Mouse (Mus musculus): ENCODE measurements at regions not wholly inside any gene's neighbourhood (a gene's known extent, or its start where the extent isn't known, plus 50 kb on each side); places are given as distances from the start of the nearest gene placed in this dataset.

GRCm38 (mm10) chr14:71895468-71895867 lies 596.2 kb downstream of the Gm9195 start:
- DNase-seq (ENCODE audit: low read depth) = no peak

DNA sequence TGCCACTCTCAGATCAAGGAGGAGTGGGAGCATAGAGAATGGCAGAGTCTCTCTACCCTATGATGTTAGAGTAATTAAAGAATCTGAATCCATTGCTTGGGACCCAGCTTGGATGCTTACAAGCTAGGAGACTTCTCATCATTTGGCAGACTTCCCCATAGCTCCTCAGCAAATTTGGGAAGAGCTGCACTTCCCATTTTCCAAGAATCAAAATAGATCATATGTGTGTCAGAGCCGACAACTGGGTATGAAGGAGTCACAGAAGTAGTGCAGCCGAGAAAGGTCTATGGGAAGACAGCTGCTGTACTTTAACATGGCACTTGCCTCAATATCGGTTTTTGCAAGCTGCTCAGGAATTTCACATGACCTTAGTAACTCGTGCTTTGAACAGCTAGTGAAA lies 596.8 kb downstream of the Gm9195 start:
- DNase-seq (ENCODE audit: low read depth) = no peak

GRCm38 (mm10) chr14:71893361-71893760 lies 598.3 kb downstream of the Gm9195 start:
- DNase-seq (ENCODE audit: low read depth) = no peak

DNA sequence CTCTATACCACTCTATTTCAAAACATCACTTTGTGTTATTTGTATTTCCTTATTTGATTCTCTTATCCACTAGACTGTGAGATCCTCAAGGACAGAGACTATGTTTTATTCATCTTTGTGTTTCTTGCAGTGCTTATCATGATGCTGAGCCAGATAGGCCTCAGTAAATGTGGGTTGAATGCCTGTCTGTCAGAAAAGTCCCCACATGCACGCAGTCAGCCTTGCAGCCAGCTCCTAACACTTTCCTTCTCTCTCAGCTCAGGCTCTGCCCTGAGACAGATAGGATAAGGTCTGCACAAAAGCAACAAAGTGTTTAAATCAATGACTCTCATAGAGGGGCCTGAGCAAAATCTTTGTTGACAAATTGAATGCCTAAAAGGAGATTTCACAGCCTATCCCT lies 600.0 kb downstream of the Gm9195 start:
- DNase-seq (ENCODE audit: low read depth) = no peak

DNA sequence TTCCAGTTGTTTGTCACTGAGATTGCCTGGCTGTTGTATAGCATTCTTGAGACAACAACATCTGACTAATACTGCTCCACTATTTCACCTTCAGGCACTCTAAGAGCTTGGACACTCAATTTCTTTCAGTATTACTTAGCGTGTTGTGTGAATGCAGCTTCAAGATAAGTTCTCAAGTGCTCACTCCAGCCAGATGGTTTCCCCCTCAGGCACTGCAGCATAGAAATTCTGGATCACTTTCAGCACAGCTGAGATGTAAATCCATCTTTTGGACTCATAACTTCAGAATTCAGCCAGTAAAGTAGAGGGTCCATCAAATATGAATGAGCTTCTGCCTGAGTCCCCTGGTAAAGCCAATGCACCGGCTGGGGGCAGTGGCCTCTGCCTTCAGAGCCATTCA lies 608.8 kb downstream of the Gm9195 start:
- no peak for DNase-seq (ENCODE audit: low read depth)

DNA sequence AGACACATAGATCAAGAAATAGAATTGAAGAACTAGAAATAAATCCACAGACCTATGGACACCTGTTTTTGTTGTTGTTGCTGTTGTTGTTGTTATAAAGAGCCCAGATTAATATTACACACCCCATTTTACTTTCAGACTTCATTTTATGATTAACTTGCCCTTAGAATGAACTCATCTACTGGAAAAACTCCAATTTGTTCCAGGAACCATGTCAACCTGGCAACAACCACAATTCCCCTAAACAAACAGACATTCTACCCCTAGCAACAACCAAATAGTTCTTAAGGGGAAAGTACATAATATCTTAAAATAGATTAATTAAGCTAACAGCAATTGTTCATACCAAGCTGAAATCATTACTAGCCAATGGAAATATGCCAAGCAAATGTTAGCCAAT lies 646.1 kb downstream of the Gm9195 start:
- DNase-seq (ENCODE audit: low read depth) = no peak

DNA sequence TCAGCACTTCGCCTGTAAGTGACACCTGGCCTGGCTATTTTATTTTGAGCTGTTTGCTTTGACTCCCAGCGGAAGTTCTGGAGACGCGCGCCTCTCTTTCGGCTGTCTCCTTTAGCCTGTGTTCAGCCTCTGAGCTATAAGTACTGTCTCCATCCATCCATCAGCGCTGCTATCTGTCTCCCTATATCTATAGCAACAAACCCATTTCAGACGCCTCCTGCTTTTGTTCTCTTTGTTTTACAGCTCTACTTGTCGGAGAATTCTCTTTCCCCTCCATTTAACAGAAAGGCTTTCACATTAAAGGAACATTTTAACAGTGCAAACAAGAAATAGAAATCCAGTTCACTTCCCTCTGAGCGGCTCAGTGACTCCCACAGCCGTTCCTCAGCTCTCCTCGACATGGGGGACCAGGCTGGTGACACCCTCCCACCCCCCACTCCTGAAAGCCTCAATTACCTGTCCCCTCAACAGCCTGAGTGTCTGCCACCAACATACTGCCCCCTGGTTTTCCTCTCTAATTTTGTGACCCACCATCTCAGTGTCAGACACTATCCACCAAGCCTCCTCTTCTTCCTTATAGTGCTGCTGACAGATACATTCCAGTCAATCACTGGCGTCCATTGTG lies 682.7 kb downstream of the Gm9195 start:
- no peak for DNase-seq (ENCODE audit: low read depth)

- DNase-seq (ENCODE audit: low read depth) = no peak
Observed at GRCm38 (mm10) chr14:71805624-71806023, 686.0 kb downstream of the Gm9195 start.

GRCm38 (mm10) chr14:71799861-71800260 lies 691.8 kb downstream of the Gm9195 start:
- no peak for DNase-seq (ENCODE audit: low read depth)

DNA sequence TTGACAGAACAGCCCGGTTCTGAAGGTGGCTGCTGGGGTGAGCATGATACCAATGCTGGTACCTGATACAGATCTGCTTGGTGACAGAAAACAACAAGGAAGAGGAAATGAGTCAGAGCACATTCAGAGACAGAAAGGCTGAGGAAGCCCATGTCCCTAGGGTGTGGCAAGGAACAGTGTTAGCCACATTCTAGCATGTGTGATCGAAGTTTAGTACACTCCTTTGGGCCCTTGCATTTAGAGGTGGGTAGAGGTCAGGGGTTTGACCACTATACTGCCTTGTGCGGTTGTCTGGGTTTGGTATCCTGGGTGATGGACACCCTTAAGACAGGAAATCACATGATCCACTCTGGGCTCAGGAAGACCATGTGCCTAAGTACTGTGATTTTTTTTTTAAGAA lies 695.9 kb downstream of the Gm9195 start:
- no peak for DNase-seq (ENCODE audit: low read depth)

GRCm38 (mm10) chr14:71776990-71777525 lies 714.6 kb downstream of the Gm9195 start:
- DNase-seq (ENCODE audit: low read depth) = no peak

DNA sequence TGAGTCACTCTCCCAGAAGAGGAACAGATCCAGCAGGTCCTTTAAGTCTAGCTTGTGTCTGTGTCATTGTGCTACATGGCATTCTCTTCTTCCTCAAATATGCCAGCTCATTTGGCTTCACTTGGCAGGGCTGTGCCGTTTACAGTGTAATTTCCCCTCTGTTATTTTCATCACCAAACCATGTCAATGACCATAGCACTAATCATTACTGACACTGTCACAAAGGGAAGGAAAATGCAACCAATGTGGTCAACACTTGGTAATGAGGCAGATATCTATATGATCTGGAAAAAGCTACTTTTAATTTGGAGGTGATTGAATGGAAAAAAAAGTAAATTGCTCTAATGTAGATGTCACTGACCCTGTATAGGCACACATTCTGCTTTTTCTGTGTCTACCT lies 724.8 kb downstream of the Gm9195 start:
- DNase-seq (ENCODE audit: low read depth) = no peak

GRCm38 (mm10) chr14:71728542-71728941 lies 763.1 kb downstream of the Gm9195 start:
- no peak for DNase-seq (ENCODE audit: low read depth)

DNA sequence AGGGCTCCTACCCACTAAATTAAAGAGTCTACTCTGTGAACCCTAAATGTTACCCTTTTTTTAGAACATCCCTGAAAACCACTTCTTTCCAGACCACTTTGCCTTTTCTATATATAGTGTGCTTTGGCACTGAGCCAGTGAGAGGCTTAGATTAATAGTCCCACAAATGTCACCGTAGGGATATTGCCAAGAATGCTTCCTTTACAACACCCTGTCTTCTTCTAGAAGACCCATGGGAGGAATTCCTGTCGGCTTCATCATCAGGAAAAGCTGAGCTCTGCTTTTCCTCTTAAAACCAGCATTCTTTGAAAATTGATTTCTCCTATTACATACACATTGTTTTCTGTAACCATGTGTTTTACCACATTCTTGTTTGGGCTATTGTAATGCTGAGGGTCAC lies 768.1 kb downstream of the Gm9195 start:
- no peak for DNase-seq (ENCODE audit: low read depth)

- no peak for DNase-seq (ENCODE audit: low read depth)
Observed at GRCm38 (mm10) chr14:71709528-71710289, 781.9 kb downstream of the Gm9195 start.

GRCm38 (mm10) chr14:71692752-71693437 lies 798.7 kb downstream of the Gm9195 start:
- DNase-seq (ENCODE audit: low read depth) = no peak

DNA sequence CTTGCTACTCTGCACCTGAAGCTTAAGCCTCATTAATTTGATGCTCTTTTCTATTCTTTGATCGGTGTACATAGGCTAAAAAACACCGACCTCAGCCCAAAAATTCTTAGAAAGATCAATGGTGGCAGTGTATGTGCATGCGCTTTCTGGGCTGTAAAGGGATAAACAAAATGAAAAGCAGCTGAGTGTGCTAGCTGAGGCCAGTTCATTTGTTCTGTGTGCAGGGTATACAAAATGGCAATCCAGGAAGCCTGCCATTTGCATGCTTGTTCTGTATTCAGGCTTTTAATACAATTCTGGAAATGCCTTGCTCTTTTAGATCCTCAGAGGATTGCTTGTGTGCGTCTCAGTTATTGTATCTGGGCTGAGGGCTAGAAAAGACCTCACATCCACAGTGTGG lies 817.1 kb downstream of the Gm9195 start:
- DNase-seq (ENCODE audit: low read depth) = no peak

- no peak for DNase-seq (ENCODE audit: low read depth)
Observed at GRCm38 (mm10) chr14:71673837-71674236, 817.8 kb downstream of the Gm9195 start.

GRCm38 (mm10) chr14:71672481-71672880 lies 819.2 kb downstream of the Gm9195 start:
- DNase-seq (ENCODE audit: low read depth) = no peak

DNA sequence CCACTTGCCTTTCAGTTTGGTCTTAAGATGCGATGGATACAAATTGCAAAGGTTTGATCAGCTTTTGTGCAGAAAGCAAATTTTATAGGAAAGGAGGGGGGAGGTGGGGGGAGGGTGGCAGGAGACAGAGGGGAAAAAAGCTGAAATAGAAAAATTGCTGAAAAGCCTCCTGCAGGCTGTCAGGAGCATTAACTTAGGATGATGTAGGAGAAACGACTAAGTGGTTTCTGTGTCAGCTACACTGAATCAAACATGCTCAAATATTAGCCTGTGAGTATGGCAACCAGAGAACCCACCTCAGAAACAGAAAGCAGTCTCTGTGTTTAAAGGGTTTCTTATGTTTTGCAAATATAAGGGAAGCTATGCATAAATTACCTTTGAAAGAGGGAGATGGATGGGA lies 819.6 kb downstream of the Gm9195 start:
- DNase-seq (ENCODE audit: low read depth) = no peak

GRCm38 (mm10) chr14:71670435-71670834 lies 821.2 kb downstream of the Gm9195 start:
- DNase-seq (ENCODE audit: low read depth) = no peak

DNA sequence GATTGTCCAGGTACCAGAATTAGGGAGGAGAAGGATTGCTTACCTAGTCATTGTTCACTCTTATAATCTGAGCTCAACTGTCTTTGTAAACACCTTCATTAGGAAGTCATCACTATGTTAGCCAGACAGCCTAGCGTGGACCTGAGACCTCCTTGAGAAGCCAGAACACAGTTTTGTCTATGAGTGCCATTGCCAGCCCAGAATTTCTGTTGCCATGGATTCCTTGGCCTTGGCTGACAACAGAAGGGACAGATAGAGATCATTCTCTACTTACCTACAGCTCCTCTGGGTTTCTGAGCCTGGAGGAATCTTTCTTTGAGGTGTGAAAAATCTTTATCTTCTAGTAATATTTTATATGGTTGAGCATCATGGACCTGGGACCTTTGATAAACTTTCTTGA lies 825.0 kb downstream of the Gm9195 start:
- no peak for DNase-seq (ENCODE audit: low read depth)

GRCm38 (mm10) chr14:71660166-71660565 lies 831.5 kb downstream of the Gm9195 start:
- DNase-seq (ENCODE audit: low read depth) = no peak

Data from gonadal fat pad, adult 2 months (tissue).